Mouse (Mus musculus) small intestine, adult 2 months (tissue): ENCODE results near the gene Tpo.

Experiments
- CTCF ChIP-seq: fragments of 200-500 bp; IDR thresholded peaks from 2 replicates; pipeline ENCODE4 v1.5.1; 2012; ENCODE audit warnings: low read depth, mild to moderate bottlenecking, control low read depth, inconsistent platforms, low read length, moderate library complexity, mixed read lengths; ENCODE audit not compliant: insufficient replicate concordance, insufficient read length; ENCODE audit errors: extremely low read depth
- POLR2A ChIP-seq: fragments of 200-500 bp; IDR thresholded peaks from 2 replicates; pipeline ENCODE4 v1.6.1; 2012; ENCODE audit warnings: low read depth, mild to moderate bottlenecking, control low read depth, inconsistent platforms, low read length, moderate library complexity

DNA sequence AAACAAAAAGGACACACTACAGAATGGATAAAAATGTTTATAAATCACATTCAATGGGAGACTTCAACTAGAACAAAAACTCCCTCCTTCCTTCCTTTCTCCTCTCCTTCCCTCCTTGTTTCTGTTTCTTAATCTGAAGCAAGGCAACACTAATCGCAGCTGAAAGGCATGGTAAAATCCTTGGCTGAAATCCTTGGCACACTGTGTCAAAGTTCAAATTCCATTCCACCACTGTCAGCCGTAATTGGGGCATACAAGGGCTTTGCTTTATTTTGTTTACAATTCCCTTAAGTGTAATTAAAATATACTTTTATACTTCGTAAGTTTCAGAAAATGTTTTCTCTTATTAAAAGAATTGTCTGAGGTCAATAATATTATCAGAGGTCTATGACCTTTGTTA lies 108.9 kb downstream of the Tpo start:
- TF ChIP-seq CTCF (no peak), POLR2A (no peak)
